ENCODE assay signal across 8 mouse cellular contexts in the genomic region with DNA sequence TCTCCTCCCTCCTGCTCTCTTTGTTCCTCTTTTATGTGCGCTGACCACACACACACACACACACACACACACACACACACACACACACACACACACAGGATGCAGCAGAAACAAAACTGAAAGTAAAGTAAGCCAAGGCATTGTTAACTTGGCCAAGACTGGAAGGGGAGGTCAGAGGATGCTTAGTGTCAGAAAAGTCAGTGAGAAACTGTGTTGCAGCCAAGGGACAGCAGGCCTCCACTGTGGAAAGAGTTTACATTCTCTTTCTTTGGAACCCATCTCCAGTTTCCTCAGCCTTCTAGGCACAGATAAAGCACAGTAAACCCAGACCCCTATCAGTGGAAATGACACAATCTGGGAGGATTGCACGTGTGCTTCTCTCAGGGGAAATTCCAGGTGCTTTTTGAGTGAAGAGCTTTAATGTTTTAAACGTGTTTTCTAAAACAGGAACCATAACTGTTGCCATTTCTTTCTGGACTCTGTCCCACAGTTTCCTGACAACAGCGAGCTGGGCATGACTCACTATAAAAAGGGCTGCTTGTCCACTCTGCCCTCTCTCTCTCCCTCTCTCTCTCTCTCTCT. TPM values are rescaled to one million over a fixed set of nuclear protein-coding genes. Genes with fewer than 3 reads are reported as not detected.
A peak's percentile ranks its signal among the peaks of the same experiment; 100 is the strongest.
DNase-seq lines count a peak whose midpoint lies in the region; ATAC-seq and TF ChIP-seq lines count a peak whose summit lies in the region.
"Not testable (repeated sequence)": the region's sequence is repeated elsewhere in the genome, so short reads cannot be mapped to it uniquely, and the experiment has no call there.

No protein-coding gene starts in this region.

- not testable (repeated sequence) for H3K9ac ChIP-seq in heart, adult 2 months (ENCODE audit: low read depth, low read length)

- ATAC-seq in inflammation-experienced regulatory T-cells, adult 6 months: peak; percentile 59

- TF ChIP-seq CTCF in heart, adult 2 months (IDR thresholded peaks at IDR 0.05): not testable (repeated sequence)

- peak; percentile 60 for DNase-seq in Muller cell, postnatal 12 days (ENCODE audit: inconsistent ontology term)
- peak; percentile 1 to 7 for DNase-seq in cerebellum, postnatal 14 days
- peak; percentile 61 to 81 for DNase-seq in heart, adult 2 months
- peak; percentile 6 to 16 for DNase-seq in layer of hippocampus, postnatal 10 days (ENCODE audit: low spot score in 2 of 2)
- DNase-seq in lung, postnatal 25 days (ENCODE audit: low spot score): peak; percentile 85
- peak; percentile 3 to 20 for DNase-seq in right cerebral cortex, adult 2 months (ENCODE audit: low spot score in 2 of 2)
- peak; percentile 58 for DNase-seq in thymus, postnatal 0 days (ENCODE audit: low spot score)

- 7% methylated on average over 4 of the region's 4 CpGs for WGBS in heart, adult 2 months

- peak overlapping the region; percentile 71 for H3K27ac ChIP-seq in heart, adult 2 months

- TF ChIP-seq EP300 in heart, adult 2 months (IDR thresholded peaks at IDR 0.05; ENCODE audit: insufficient read depth, low read depth, low read length): not testable (repeated sequence)

- not testable (repeated sequence) for H3K36me3 ChIP-seq in heart, adult 2 months (ENCODE audit: control insufficient read depth, insufficient read depth, low read length)

- H3K4me3 ChIP-seq in heart, adult 2 months: not testable (repeated sequence)

- H3K4me1 ChIP-seq in heart, adult 2 months (ENCODE audit: control insufficient read depth, insufficient read depth, low read length): not testable (repeated sequence)

- H3K27me3 ChIP-seq in heart, adult 2 months (ENCODE audit: control insufficient read depth, insufficient read depth, low read length): not testable (repeated sequence)

- TF ChIP-seq POLR2A in heart, adult 2 months (IDR thresholded peaks at IDR 0.05; ENCODE audit: insufficient read depth, low read depth, low read length): not testable (repeated sequence)

- not testable (repeated sequence) for H3K79me2 ChIP-seq in heart, adult 2 months (replicated peaks; ENCODE audit: control insufficient read depth, insufficient read depth, low read length)

- intact Hi-C loops in heart, adult 2 months (cut with DNase I): loop anchor here (2.0 to 10.0 kb wide), 3 partner anchors 28 to 126 kb away; a partner anchor contains a TSS

RNA-seq across cellular contexts. Expression of a gene that starts 29.0 kb away (rescaled TPM):
- 1 to 10 TPM; 7.4 to 9.4 TPM for total RNA-seq in heart, adult 2 months (2021)
- 5.6 and 11.3 TPM in 2 replicates for polyA plus RNA-seq in heart, adult 2 months (2012; rRNA removed)
- 100 to 1,000 TPM in 1 of 3 experiments, 10 to 100 TPM in 2; 66.1 to 118 (median 87.6) TPM for polyA plus RNA-seq in inflammation-experienced regulatory T-cells, adult 6 months (2017; shearing (Covaris generic))
- 1 to 10 TPM; 2.0 to 2.2 TPM for total RNA-seq in layer of hippocampus, postnatal 10 days (2021)
- 20.9 and 31.5 TPM in 2 replicates for polyA plus RNA-seq in thymus, postnatal 0 days (2015; fragmentation: Nextera tagmentation; extraction: Ambion mirVana)

RNA-seq across cellular contexts. Expression of a gene that starts 29.0 kb away (rescaled TPM):
- total RNA-seq in heart, adult 2 months (2021): under 1 TPM; 0.13 to 0.23 TPM
- polyA plus RNA-seq in heart, adult 2 months (2012; rRNA removed): 0.29 TPM in 2 replicates
- 100 to 1,000 TPM in 1 of 3 experiments, 10 to 100 TPM in 2; 75.7 to 119 (median 99.7) TPM for polyA plus RNA-seq in inflammation-experienced regulatory T-cells, adult 6 months (2017; shearing (Covaris generic))
- under 1 TPM; 0.33 to 0.37 TPM for total RNA-seq in layer of hippocampus, postnatal 10 days (2021)
- 61.9 and 67.2 TPM in 2 replicates for polyA plus RNA-seq in thymus, postnatal 0 days (2015; fragmentation: Nextera tagmentation; extraction: Ambion mirVana)

RNA-seq across cellular contexts. Expression of a gene that starts 29.0 kb away (rescaled TPM):
- total RNA-seq in heart, adult 2 months (2021): 10 to 100 TPM in 1 of 2 experiments, 1 to 10 TPM in 1; 4.6 to 11.5 TPM
- 7.8 and 10.4 TPM in 2 replicates for polyA plus RNA-seq in heart, adult 2 months (2012; rRNA removed)
- polyA plus RNA-seq in inflammation-experienced regulatory T-cells, adult 6 months (2017; shearing (Covaris generic)): 100 to 1,000 TPM; 232 to 267 (median 237) TPM
- total RNA-seq in layer of hippocampus, postnatal 10 days (2021): under 1 TPM; 0.29 to 0.80 TPM
- polyA plus RNA-seq in thymus, postnatal 0 days (2015; fragmentation: Nextera tagmentation; extraction: Ambion mirVana): 59.6 and 66.2 TPM in 2 replicates

Comparison
In these comparisons a context has a peak if more than half of its experiments do, and no peak if none do; other contexts are left out.
1. DNase-seq: peak in every context shown above with its lines; median percentile 85 in lung, postnatal 25 days; 71 in heart, adult 2 months; 60 in Muller cell, postnatal 12 days; 58 in thymus, postnatal 0 days; 12 in right cerebral cortex, adult 2 months; 11 in layer of hippocampus, postnatal 10 days; 4 in cerebellum, postnatal 14 days.
2. RNA of a gene that starts 29.0 kb away (polyA plus RNA-seq): 75.7 to 119 TPM in inflammation-experienced regulatory T-cells, adult 6 months and 61.9 to 67.2 TPM in thymus, postnatal 0 days; 0.29 TPM in heart, adult 2 months; every median in the first group is over 10 times any median in the second.